Mouse (Mus musculus) heart, embryonic 11.5 days (tissue): ENCODE measurements at regions not wholly inside any gene's neighbourhood (a gene's known extent, or its start where the extent isn't known, plus 50 kb on each side); places are given as distances from the start of the nearest gene placed in this dataset.

Source experiments
- ATAC-seq: fragments of 200-750 bp; cut with Nextera tagmentation; replicated peaks from 2 replicates; pipeline ENCODE4 v1.8.0; 2017; ENCODE audit warnings: moderate library complexity; ENCODE audit not compliant: insufficient number of reproducible peaks, low FRiP score, low TSS enrichment
- H3K27ac ChIP-seq: fragments of 300-500 bp; sonication (generic); 2 replicates; pipeline ENCODE4 v1.5.1; 2014; ENCODE audit warnings: mild to moderate bottlenecking, low read depth, low read length
- H3K27me3 ChIP-seq: fragments of 300-500 bp; sonication (generic); 2 replicates; pipeline ENCODE4 v1.6.1; 2014; ENCODE audit warnings: mild to moderate bottlenecking, low read length, mixed read lengths; ENCODE audit not compliant: control insufficient read depth, insufficient read depth
- H3K36me3 ChIP-seq: fragments of 300-500 bp; sonication (generic); 2 replicates; pipeline ENCODE4 v1.6.1; 2014; ENCODE audit warnings: mild to moderate bottlenecking, low read length, moderate library complexity, mixed read lengths; ENCODE audit not compliant: control insufficient read depth, insufficient read depth
- H3K4me1 ChIP-seq: fragments of 300-500 bp; sonication (generic); 2 replicates; pipeline ENCODE4 v1.6.1; 2014; ENCODE audit warnings: low read length; ENCODE audit not compliant: control insufficient read depth, insufficient read depth
- H3K4me2 ChIP-seq: fragments of 300-500 bp; sonication (generic); 2 replicates; pipeline ENCODE4 v1.6.1; 2014; ENCODE audit warnings: mild to moderate bottlenecking, moderate library complexity
- H3K4me3 ChIP-seq: fragments of 300-500 bp; sonication (generic); 2 replicates; pipeline ENCODE4 v1.5.1; 2014; ENCODE audit warnings: low read depth, low read length
- H3K9ac ChIP-seq: fragments of 300-500 bp; sonication (generic); 2 replicates; pipeline ENCODE4 v1.6.1; 2014; ENCODE audit warnings: mild to moderate bottlenecking, low read depth, low read length, moderate library complexity
- H3K9me3 ChIP-seq: fragments of 300-500 bp; sonication (generic); replicated peaks from 2 replicates; pipeline ENCODE4 v1.6.1; 2016; ENCODE audit warnings: low read length; ENCODE audit not compliant: control insufficient read depth
- WGBS: fragments of 180-500 bp; shearing (Covaris S2); extraction: QIAGEN DNeasy Blood & Tissue Kit; methylation state at CpG from one replicate; pipeline ENCODE4 v1.1.7; 2014; ENCODE audit not compliant: insufficient replicate concordance; 5-methylcytosine and 5-hydroxymethylcytosine counted together

GRCm38 (mm10) chr1:185605996-185606395, 151.3 kb downstream of the Slc30a10 start:
- Histone ChIP-seq H3K36me3 (no peaks in the 10 kb centered on the region), H3K27me3 (no peaks in the 10 kb centered on the region), H3K9ac (no peak overlapping the region), H3K4me3 (no peak overlapping the region), H3K9me3 (no peaks in the 10 kb centered on the region), H3K4me1 (peaks cover 6% of the 10 kb centered on the region), H3K4me2 (no peak overlapping the region), H3K27ac (no peak overlapping the region)
- 80% methylated on average over 4 of the region's 4 CpGs for WGBS
- no peak for ATAC-seq

DNA sequence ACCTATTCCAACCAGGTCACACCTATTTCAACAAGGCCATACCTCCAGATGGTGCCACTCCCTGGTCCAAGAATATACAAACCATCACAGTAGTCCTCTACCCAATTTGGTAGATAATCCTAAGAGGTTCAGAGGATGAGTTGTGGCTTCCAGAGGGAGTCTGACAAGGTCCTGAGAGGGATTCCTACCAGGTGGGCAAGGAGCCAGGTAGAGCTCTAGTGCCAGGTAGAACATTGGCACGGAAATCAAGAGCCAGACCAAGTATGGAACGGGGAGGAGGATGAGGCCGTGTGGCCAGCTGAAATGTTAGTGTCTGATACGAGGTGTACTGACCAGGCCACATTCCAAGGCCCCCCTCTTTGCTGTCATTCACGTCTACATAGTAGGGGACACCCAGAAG, 153.0 kb downstream of the Slc30a10 start:
- Histone ChIP-seq H3K36me3 (no peaks in the 10 kb centered on the region), H3K4me2 (no peak overlapping the region), H3K4me1 (peaks cover 13% of the 10 kb centered on the region), H3K27ac (no peak overlapping the region), H3K9ac (no peak overlapping the region), H3K9me3 (no peaks in the 10 kb centered on the region), H3K27me3 (no peaks in the 10 kb centered on the region), H3K4me3 (no peak overlapping the region)
- WGBS = 87% methylated on average over 5 of the region's 5 CpGs
- no peak for ATAC-seq

DNA sequence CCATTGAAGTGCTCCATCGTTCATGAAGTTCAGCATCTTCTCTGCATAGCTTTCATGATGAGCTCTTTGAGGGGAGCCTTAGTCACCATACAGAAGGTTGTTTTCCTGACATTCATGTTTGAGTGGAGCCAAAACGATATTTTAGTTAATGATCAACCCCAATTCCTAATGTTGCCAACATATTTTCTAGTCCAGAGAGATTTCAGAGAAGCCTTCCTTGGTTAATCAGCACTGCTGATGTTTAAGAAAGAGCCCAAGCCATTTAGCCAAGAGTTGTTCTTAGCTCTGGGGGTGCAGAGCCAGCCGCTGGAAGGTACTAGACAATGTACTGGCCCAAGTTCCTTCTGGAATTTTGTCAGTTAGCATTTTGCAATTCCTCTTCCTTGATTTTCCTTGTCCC, 153.8 kb downstream of the Slc30a10 start:
- no peak for ATAC-seq
- 88% methylated on average over 3 of the region's 3 CpGs for WGBS
- Histone ChIP-seq H3K36me3 (no peaks in the 10 kb centered on the region), H3K27ac (no peak overlapping the region), H3K27me3 (no peaks in the 10 kb centered on the region), H3K4me1 (peaks cover 13% of the 10 kb centered on the region), H3K9ac (no peak overlapping the region), H3K4me2 (no peak overlapping the region), H3K4me3 (no peak overlapping the region), H3K9me3 (no peaks in the 10 kb centered on the region)

DNA sequence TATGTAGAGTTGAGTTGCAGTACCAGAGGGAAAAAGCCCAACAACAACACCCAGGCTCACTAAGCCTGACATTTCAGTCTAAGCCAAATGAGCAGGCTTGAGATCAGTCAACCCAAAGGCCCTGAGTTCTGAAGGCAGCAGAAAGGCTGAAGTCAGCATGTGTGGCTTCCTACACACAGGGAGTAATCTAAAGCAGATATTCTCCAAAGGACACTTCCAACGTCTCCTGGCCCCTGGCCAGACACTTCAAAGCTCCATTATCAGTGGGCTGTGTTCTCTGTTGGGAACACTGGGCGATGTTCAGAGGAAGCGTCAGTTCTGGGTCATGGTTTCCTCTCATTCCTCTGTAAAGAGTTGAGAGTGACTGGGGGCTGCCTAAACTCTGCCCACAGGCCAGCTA, 155.9 kb downstream of the Slc30a10 start:
- no peaks in the 10 kb centered on the region for H3K36me3 ChIP-seq
- 36% methylated on average over 3 of the region's 3 CpGs for WGBS
- no peak overlapping the region for H3K27ac ChIP-seq
- H3K9ac ChIP-seq = no peak overlapping the region
- no peak overlapping the region for H3K4me2 ChIP-seq
- H3K4me3 ChIP-seq = no peak overlapping the region
- H3K27me3 ChIP-seq = no peaks in the 10 kb centered on the region
- ATAC-seq = no peak; the same call in 1 of the 2 replicates
- peaks cover 13% of the 10 kb centered on the region for H3K4me1 ChIP-seq
- H3K9me3 ChIP-seq = no peaks in the 10 kb centered on the region

DNA sequence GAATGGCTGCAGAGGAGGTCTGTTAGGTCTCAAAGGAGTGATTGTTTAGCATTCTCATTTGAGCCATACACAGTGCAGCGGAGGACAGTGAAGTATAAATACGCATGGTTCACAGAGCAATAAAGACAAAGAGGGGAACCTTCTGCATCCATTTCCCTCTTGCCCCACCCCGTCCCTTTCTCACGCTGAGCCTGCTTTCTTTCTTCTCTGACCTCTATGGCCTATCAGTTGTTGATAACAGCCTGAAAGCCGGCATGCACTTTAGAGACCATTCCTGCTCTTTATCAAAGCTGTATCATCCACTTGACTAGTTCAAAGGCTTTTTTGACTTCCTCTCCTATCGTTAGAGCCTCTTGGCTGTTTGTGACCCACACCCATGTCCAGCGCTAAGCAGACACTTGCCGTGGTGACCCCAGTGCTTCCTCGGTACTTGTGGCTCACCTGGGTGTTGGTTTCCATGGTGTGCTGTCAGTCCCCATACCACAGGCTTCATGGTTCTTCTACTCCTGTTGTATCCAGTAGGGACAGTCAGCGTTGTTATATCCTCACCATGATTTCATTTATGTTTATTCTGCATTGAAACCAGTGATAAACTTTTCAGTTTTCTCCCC, 161.3 kb downstream of the Slc30a10 start:
- H3K4me1 ChIP-seq = peaks cover 20% of the 10 kb centered on the region
- H3K4me3 ChIP-seq = no peak overlapping the region
- H3K27ac ChIP-seq = 0 out of 2 replicates have a peak overlapping the region, but pooled peaks have one; percentile 50
- WGBS = 12% methylated on average over 10 of the region's 10 CpGs
- 0 out of 2 replicates have a peak, but pooled peaks have one; percentile 35 for ATAC-seq
- H3K36me3 ChIP-seq = no peaks in the 10 kb centered on the region
- H3K27me3 ChIP-seq = no peaks in the 10 kb centered on the region
- H3K4me2 ChIP-seq = peak overlapping the region; percentile 25
- no peak overlapping the region for H3K9ac ChIP-seq
- H3K9me3 ChIP-seq = no peaks in the 10 kb centered on the region

- peaks cover 13% of the 10 kb centered on the region for H3K4me1 ChIP-seq
- H3K27ac ChIP-seq = no peak overlapping the region
- no peak overlapping the region for H3K4me2 ChIP-seq
- no peak overlapping the region for H3K4me3 ChIP-seq
- H3K9ac ChIP-seq = no peak overlapping the region
- H3K27me3 ChIP-seq = no peaks in the 10 kb centered on the region
- H3K36me3 ChIP-seq = no peaks in the 10 kb centered on the region
- H3K9me3 ChIP-seq = no peaks in the 10 kb centered on the region
- 88% methylated on average over 4 of the region's 4 CpGs for WGBS
- no peak for ATAC-seq
Measured at GRCm38 (mm10) chr1:185617691-185618090, 163.0 kb downstream of the Slc30a10 start.

GRCm38 (mm10) chr1:185619011-185619410, 164.4 kb downstream of the Slc30a10 start:
- no peaks in the 10 kb centered on the region for H3K36me3 ChIP-seq
- peaks cover 13% of the 10 kb centered on the region for H3K4me1 ChIP-seq
- 44% methylated on average over 9 of the region's 9 CpGs for whole genome bisulfite sequencing
- no peak overlapping the region for H3K4me3 ChIP-seq
- no peaks in the 10 kb centered on the region for H3K9me3 ChIP-seq
- H3K27ac ChIP-seq = no peak overlapping the region
- no peak overlapping the region for H3K9ac ChIP-seq
- ATAC-seq = no peak
- H3K4me2 ChIP-seq = no peak overlapping the region
- H3K27me3 ChIP-seq = no peaks in the 10 kb centered on the region

- H3K4me3 ChIP-seq = no peak overlapping the region
- H3K36me3 ChIP-seq = no peaks in the 10 kb centered on the region
- H3K9me3 ChIP-seq = no peaks in the 10 kb centered on the region
- no peak overlapping the region for H3K27ac ChIP-seq
- H3K27me3 ChIP-seq = no peaks in the 10 kb centered on the region
- no peak for ATAC-seq
- no peak overlapping the region for H3K9ac ChIP-seq
- 63% methylated on average over 3 of the region's 3 CpGs for WGBS
- H3K4me2 ChIP-seq = no peak overlapping the region
- H3K4me1 ChIP-seq = peaks cover 3% of the 10 kb centered on the region; the same call in 1 of the 2 replicates
Measured at GRCm38 (mm10) chr1:185628401-185628800, 173.8 kb downstream of the Slc30a10 start.

- 78% methylated on average over 9 of the region's 9 CpGs for WGBS
- H3K27ac ChIP-seq = no peak overlapping the region
Measured at GRCm38 (mm10) chr1:185629976-185630375, 175.3 kb downstream of the Slc30a10 start.

More at GRCm38 (mm10) chr1:185629976-185630375, 175.3 kb downstream of the Slc30a10 start:
- Histone ChIP-seq H3K4me1 (peaks cover 3% of the 10 kb centered on the region; the same call in 1 of the 2 replicates), H3K27me3 (no peaks in the 10 kb centered on the region), H3K9ac (no peak overlapping the region), H3K4me2 (no peak overlapping the region), H3K4me3 (no peak overlapping the region), H3K36me3 (no peaks in the 10 kb centered on the region), H3K9me3 (no peaks in the 10 kb centered on the region)
- ATAC-seq = no peak
